Mouse (Mus musculus) layer of hippocampus, adult 2 months (tissue): Measurements from ENCODE around the gene Pigk. TPM values are rescaled to one million over a fixed set of nuclear protein-coding genes. Genes with fewer than 3 reads are reported as not detected.

Experiments
- DNase-seq, 2 experiments: peaks; one replicate each; pipeline ENCODE4 v3.0.0; 2022; ENCODE audit warnings: low spot score in 2 of 2
- H3K27ac ChIP-seq: fragments of 200-600 bp; 2 replicates; pipeline ENCODE4 v1.8.1; 2022
- H3K4me3 ChIP-seq: fragments of 200-600 bp; 2 replicates; pipeline ENCODE4 v1.8.1; 2022; ENCODE audit warnings: mild to moderate bottlenecking
- CTCF ChIP-seq: fragments of 200-600 bp; conservative IDR thresholded peaks from 2 replicates; pipeline ENCODE4 v1.8.1; 2022; ENCODE audit warnings: antibody characterized with exemption, mild to moderate bottlenecking, moderate library complexity
- total RNA-seq, 2 experiments: library from RNA; stranded (reverse); gene quantifications; 2 replicates each; pipeline ENCODE4 v1.2.3; 2021

Pigk gene
- total RNA-seq, 2 experiments from 2014 or later = 46.1 to 48.3 TPM

DNA sequence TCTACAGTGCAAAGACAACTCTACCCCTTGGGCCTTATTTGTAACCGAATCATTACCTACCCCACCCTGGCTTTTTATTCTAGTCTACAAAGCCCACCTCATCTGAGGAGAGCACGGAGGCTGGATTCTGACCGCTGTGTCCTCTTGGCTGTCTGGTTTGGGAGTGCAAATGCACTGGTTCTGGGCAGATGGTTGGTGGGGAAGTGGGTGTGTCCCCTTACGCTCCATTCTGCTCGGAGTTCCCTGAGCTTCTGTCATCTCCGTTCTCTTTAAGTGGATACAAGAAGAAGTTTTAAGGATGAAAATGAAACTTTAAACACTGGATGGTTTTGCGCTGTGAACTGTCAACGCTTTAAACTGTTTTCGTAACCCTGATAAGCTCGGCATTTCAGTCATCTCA is 199.2 kb downstream of the Pigk start:
- DNase-seq = no peak
- Histone ChIP-seq H3K27ac (peak overlapping the region; percentile 44; the same call in 1 of the 2 replicates), H3K4me3 (no peak overlapping the region)
- TF ChIP-seq CTCF = no peak

DNA sequence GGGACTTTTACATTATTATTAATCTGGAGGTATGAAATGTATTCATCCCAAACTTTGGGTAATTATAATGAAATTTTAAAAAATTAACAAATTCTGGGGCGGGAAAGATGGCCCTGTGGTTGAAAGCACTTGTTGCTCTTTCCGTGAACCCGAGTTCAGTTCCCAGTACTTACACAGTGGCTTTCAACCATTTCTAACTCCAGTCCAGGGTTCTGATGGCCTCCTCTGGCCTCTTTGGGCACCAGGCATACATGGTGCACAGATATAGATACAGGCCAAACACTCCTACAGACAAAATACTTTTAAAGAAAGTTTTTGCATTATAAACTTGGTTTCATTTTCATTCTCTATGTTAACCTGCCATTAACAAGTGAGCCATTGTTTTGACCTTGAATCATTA is 199.7 kb downstream of the Pigk start:
- no peak overlapping the region for H3K4me3 ChIP-seq
- no peak for DNase-seq
- H3K27ac ChIP-seq = 0 out of 2 replicates have a peak overlapping the region, but pooled peaks have one; percentile 7
- no peak for TF ChIP-seq CTCF

DNA sequence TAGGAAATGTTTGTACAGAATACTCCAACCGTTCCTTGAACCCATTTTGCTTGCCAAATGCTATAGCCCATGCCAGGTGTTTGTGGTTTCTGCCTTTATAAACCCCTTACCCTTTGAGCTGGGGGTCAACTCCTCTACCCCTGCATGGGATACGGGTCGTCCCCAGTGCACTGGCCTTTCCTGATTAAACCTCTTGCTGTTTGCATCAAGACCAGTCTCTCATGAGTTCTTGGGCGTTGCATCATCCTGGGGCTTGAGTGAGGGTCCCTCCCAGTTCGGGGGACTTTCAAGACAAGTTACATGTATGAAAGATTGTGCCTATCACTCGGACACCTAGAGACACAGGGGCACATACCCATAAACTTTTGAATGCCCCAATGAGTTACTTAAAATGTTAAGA is 200.5 kb downstream of the Pigk start:
- no peak for TF ChIP-seq CTCF
- DNase-seq = no peak
- no peak overlapping the region for H3K4me3 ChIP-seq
- H3K27ac ChIP-seq = no peak overlapping the region

DNA sequence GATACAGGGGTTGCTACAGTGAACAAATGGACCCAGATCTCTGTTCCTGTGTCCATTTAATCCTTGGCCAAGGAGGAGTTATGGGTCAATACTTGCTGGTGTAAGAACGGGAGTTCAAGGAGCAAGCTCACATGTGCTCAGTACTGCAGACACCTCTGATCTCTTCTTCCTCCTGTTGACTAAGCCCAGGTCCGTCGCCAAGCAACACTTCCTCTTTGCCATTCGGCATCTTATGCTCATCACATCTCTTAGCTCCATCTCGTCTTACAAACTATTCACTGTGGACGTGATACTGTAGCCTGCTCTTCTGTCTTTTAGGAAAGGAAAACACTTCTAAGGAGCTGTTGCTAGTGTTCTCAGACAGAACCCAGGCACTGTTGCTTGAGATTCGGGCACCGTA is 203.7 kb downstream of the Pigk start:
- no peak for TF ChIP-seq CTCF
- DNase-seq = no peak
- Histone ChIP-seq H3K27ac (peak overlapping the region; percentile 8), H3K4me3 (no peak overlapping the region)

DNA sequence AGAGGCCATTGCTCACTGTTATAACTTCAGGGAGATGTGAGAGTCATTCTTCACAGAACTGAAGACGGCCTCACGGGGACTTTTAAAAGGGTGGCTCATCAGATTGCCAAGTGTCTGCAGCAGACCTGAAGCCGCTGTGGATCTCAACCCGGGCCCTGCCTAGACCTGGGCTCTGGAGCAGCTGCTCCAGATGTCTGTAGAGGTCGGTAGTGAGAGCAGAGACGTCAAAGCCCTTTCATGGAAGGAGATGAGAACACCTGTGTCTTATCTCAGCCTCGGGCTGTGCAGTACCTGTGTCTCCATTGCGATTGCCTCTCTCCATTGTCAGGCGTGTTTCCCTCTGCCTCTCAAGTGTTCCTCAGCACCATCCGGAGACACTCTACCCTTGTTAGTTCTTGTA is 205.2 kb downstream of the Pigk start:
- no peak for DNase-seq
- Histone ChIP-seq H3K27ac (peak overlapping the region; percentile 40; the same call in 1 of the 2 replicates), H3K4me3 (no peak overlapping the region)
- no peak for TF ChIP-seq CTCF

DNA sequence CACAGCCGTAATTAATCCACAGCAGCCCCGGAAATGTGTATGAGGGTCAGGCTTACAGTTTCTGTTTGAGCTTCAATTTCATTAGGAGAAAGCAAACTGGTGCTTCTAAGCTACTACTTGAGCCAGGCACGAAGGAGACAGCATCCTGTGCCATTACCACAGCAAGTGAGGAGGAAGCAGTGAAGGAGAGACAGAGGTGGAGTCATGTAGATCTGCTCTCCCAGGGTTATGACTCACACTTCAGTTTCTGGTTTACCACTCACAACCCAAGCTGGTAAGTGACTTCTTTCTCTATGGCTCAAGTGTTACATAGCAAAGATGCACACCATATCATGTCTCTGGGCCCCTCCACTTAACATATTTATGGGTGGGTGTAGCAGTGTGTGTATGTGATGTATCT is 206.5 kb downstream of the Pigk start:
- H3K27ac ChIP-seq = peak overlapping the region; percentile 40; the same call in 1 of the 2 replicates
- H3K4me3 ChIP-seq = no peak overlapping the region
- no peak for DNase-seq
- no peak for TF ChIP-seq CTCF

DNA sequence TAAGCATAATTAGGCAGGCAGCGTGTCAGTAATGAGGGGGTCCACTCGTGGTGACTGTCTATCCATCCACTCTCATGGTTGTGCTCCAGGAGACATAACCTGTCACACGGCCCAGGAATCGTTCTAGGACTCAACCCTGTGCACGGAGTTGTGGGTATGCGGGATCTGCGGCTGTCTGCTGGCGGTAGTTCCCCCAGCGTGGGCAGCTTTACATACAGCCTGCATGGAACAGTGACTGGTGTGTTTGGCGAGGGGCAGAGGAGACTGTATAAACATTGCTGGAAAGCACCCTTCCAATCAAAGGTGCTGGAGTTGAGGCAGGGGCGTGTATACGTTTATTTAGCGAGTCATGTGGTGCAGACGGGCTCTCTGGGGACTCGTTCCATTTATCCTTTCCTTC is 209.6 kb downstream of the Pigk start:
- TF ChIP-seq CTCF = no peak
- H3K27ac ChIP-seq = peak overlapping the region; percentile 12; the same call in 1 of the 2 replicates
- no peak for DNase-seq
- no peak overlapping the region for H3K4me3 ChIP-seq

DNA sequence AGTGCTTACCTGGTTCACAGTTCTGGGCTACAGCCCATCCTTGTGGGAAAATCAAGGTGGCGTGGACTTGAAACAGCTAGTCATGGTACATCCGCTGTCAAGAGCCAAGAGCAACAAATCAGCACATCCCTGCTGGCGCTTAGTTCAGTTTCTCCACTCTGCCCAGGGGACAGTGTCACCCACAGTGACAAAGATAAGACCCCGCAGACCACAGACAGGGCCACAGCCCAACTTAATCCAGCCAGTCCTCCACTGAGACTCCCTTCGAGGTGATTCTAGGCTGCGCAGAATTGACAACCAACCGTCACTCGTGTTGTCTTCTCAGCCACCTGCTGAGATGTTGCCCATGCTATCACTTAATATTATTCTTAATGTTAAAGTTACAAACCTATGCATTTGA is 211.5 kb downstream of the Pigk start:
- no peak overlapping the region for H3K4me3 ChIP-seq
- DNase-seq = no peak
- no peak for TF ChIP-seq CTCF
- peak overlapping the region; percentile 2; the same call in 1 of the 2 replicates for H3K27ac ChIP-seq

DNA sequence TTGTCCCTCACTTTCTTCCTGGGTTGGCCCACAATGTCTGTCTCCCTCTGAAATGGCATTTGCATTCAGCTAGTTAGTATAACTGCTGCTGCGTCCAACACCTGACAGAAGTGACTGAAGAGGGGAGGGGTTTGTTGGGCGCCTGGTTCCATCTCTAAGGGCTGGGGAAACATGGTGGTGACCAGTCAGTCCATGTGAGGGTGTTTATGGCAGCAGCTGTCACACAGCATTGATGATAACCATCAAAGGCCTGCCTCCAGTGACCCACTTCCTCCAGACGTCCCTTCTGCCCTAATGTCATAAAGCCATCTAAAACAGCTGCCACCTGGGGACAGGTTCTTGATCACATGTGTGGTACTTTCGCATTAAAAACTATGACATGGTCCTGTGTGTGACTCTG is 212.3 kb downstream of the Pigk start:
- Histone ChIP-seq H3K27ac (peak overlapping the region; percentile 2; the same call in 1 of the 2 replicates), H3K4me3 (no peak overlapping the region)
- TF ChIP-seq CTCF = no peak
- no peak for DNase-seq

DNA sequence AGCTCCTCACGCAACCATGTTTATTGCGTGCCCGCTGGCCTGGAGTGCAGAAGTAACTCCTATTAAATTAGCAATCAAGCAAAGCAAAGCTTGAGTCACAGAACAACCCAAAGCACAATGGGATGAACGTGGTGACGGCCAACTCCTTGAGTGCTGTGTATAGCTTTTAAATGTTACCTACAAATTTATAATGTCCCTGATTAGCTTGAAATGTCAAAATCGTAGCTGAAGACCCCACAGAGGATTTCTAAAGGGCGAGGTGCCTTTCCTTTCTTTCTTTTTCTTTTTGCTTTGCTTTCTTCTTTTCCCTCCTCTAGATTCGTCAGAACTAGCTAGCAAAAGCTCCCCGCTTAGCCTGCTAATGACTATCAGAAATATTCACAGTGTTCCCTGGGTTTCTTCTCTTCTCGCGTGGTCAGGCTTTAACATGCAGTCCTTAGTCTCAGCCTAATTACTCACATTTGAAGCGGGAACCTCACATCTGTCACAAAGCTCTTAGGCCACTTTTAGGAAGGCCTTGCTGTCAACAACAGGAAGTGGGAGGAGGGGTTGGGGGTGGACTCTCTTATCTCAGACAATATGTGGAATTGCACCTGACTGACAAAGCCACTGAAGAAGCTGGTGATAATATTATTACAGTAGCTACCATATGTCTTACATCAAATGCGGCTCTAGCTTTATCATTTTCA is 214.5 kb downstream of the Pigk start:
- Histone ChIP-seq H3K27ac (peak overlapping the region; percentile 50), H3K4me3 (no peak overlapping the region)
- no peak for TF ChIP-seq CTCF
- no peak for DNase-seq

DNA sequence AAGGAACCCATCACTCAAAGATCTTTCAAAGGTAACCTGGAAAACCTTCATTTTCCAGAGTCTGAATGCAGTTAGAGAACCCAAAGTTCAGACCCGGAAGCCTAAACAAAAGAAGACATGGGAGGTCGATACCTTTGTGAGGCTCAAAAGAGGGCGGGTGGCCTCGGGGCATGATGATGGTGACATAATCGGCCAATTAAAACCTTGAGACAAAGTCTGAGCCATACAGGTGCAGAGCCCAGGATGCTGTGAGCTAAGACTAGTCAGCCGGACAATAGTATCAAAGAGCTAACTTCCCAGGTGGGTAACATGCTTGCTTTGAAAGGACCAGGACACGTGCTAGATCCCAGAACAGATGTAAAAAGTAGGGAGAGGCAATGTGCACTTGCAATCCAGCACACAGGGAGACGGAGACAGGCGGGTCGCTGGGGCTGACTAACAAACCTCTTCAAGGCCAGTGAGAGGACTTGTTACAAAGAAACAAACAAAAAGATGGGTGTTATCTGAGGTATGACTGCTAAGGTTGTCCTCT is 215.4 kb downstream of the Pigk start:
- no peak overlapping the region for H3K4me3 ChIP-seq
- no peak for TF ChIP-seq CTCF
- no peak for DNase-seq

DNA sequence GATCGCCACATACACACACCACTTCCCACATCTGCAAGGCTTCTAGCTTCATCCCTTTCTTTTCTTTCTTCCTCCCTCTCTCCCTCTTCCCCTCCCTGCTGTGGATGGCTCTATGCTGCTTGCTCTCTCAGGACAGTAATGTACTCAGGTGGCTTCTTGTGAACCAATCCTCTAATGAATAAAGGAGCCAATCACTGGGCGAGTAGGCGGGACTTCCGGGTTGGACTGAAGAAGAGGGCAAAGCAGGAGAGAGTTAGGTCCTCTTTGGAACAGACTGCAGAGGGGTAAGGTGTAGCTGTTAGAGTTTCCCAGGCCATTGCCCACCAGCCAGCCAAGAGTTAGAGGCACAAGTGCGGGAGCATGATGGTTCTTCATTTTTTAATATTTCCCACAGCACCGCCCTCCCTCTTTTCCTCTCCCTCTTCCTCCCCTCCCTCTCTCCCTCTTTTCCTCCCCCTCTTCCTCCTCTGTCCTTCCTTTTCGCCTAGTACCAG is 215.9 kb downstream of the Pigk start:
- no peak overlapping the region for H3K27ac ChIP-seq
- TF ChIP-seq CTCF = no peak
- no peak for DNase-seq
- H3K4me3 ChIP-seq = no peak overlapping the region

More for the DNA sequence above, 215.4 kb downstream of the Pigk start:
- peak overlapping the region; percentile 50; the same call in 1 of the 2 replicates for H3K27ac ChIP-seq

DNA sequence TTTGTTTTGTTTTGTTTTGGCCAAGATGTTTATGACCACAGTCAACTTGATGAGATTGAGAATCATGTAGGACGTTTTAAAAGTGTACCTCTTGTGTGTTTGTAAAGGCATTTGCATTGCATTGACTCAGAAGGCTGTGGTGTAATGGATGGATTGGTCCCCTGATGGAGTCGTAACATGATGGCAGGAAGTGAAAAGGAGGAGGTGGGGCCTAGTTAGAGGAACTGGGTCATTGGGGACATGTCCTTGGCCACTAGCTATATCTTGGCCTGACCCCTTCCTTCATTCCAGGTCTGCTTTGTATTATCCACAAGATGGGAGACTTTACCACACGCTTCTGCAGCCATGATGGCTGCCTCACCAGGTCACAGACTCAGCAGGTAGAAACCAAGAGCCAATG is 217.5 kb downstream of the Pigk start:
- no peak for DNase-seq
- no peak for TF ChIP-seq CTCF
- Histone ChIP-seq H3K4me3 (no peak overlapping the region), H3K27ac (no peak overlapping the region)

DNA sequence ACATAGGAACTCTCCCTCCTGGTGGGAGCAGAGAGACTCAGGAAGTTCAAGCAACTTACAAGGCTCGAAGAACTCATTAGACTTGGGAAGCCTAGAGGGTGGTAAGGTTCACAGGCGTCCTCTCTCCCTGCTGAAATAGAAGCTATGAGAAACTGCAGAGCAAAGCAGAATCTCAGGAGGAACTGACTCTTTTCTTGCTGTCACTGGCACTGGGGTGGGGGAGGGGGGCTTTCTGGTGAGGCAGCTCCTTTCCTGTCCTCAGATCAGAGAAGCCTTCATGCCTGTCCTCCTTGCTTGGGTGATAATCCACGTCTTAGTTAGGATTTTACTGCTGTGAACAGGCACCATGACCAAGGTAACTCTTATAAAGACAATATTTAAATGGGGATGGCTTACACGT is 218.2 kb downstream of the Pigk start:
- DNase-seq = no peak
- Histone ChIP-seq H3K27ac (no peak overlapping the region), H3K4me3 (no peak overlapping the region)
- no peak for TF ChIP-seq CTCF
